Mouse (Mus musculus): ENCODE measurements around the gene Recql.
A peak's percentile ranks its signal among the peaks of the same experiment; 100 is the strongest.
"Not testable (repeated sequence)": the region's sequence is repeated elsewhere in the genome, so short reads cannot be mapped to it uniquely, and the experiment has no call there.

Recql gene

GRCm38 (mm10) chr6:142365742-142366472 lies 21.0 kb downstream of the Recql start:
- no peak for DNase-seq (ENCODE audit: low read depth, low spot score)

- DNase-seq (ENCODE audit: low read depth, low spot score): no peak
Measured at GRCm38 (mm10) chr6:142363019-142363576, 23.8 kb downstream of the Recql start.

- DNase-seq (ENCODE audit: low read depth, low spot score): no peak
Measured at GRCm38 (mm10) chr6:142362036-142362435, 24.9 kb downstream of the Recql start.

GRCm38 (mm10) chr6:142357106-142357505 lies 29.8 kb downstream of the Recql start:
- no peak for DNase-seq (ENCODE audit: low read depth, low spot score)

GRCm38 (mm10) chr6:142352099-142352498 lies 34.8 kb downstream of the Recql start:
- not testable (repeated sequence) for DNase-seq (ENCODE audit: low read depth, low spot score)

GRCm38 (mm10) chr6:142347431-142348385 lies 39.2 kb downstream of the Recql start:
- no peak for DNase-seq (ENCODE audit: low read depth, low spot score)

- DNase-seq (ENCODE audit: low read depth, low spot score): peak; percentile 32
Measured at GRCm38 (mm10) chr6:142346181-142347110, 40.4 kb downstream of the Recql start.

GRCm38 (mm10) chr6:142345440-142346038 lies 41.3 kb downstream of the Recql start, which contains the start of gene Pyroxd1:
TSS of gene Pyroxd1 (plus strand) at chr6:142345654.
- DNase-seq (ENCODE audit: low read depth, low spot score): peak; percentile 92

GRCm38 (mm10) chr6:142343561-142343960 lies 43.3 kb downstream of the Recql start:
- peak; percentile 67 for DNase-seq (ENCODE audit: low read depth, low spot score)

GRCm38 (mm10) chr6:142339576-142339975 lies 47.3 kb downstream of the Recql start:
- no peak for DNase-seq (ENCODE audit: low read depth, low spot score)

- no peak for DNase-seq (ENCODE audit: low read depth, low spot score)
Measured at GRCm38 (mm10) chr6:142338961-142339360, 47.9 kb downstream of the Recql start.

GRCm38 (mm10) chr6:142329201-142329600 lies 57.7 kb downstream of the Recql start:
- no peak for DNase-seq (ENCODE audit: low read depth, low spot score)

- no peak for DNase-seq (ENCODE audit: low read depth, low spot score)
Measured at GRCm38 (mm10) chr6:142326598-142326997, 60.3 kb downstream of the Recql start.

- no peak for DNase-seq (ENCODE audit: low read depth, low spot score)
Measured at GRCm38 (mm10) chr6:142322881-142323280, 64.0 kb downstream of the Recql start, which contains the start of gene Slco1a5. TSS of gene Slco1a5 (minus strand) at chr6:142322981.

- DNase-seq (ENCODE audit: low read depth, low spot score): no peak
Measured at GRCm38 (mm10) chr6:142317106-142317505, 69.8 kb downstream of the Recql start.

GRCm38 (mm10) chr6:142314285-142314684 lies 72.6 kb downstream of the Recql start:
- DNase-seq (ENCODE audit: low read depth, low spot score): no peak

GRCm38 (mm10) chr6:142305076-142305475 lies 81.8 kb downstream of the Recql start:
- DNase-seq (ENCODE audit: low read depth, low spot score): no peak
